Mouse (Mus musculus) C2C12 (cell line): Measurements from ENCODE around the gene Spata5. TPM values are rescaled to one million over a fixed set of nuclear protein-coding genes. Genes with fewer than 3 reads are reported as not detected.
"Not testable (repeated sequence)": the region's sequence is repeated elsewhere in the genome, so short reads cannot be mapped to it uniquely, and the experiment has no call there.

Experiments used
- H3K27me3 ChIP-seq: one replicate; pipeline ENCODE4 v1.6.1; 2011; ENCODE audit not compliant: control insufficient read depth, insufficient read depth, insufficient read length
- H3K36me3 ChIP-seq: one replicate; pipeline ENCODE4 v1.6.1; 2011; ENCODE audit not compliant: control insufficient read depth, insufficient read depth
- H3K4me3 ChIP-seq: one replicate; pipeline ENCODE4 v1.5.1; 2011; ENCODE audit warnings: mild to moderate bottlenecking, control low read depth; ENCODE audit not compliant: poor library complexity, insufficient read depth, severe bottlenecking
- H3K79me2 ChIP-seq: one replicate; pipeline ENCODE4 v1.6.1; 2011; ENCODE audit not compliant: control insufficient read depth, insufficient read depth
- H3K79me3 ChIP-seq: one replicate; pipeline ENCODE4 v1.6.1; 2011; ENCODE audit warnings: low read depth, control low read depth
- H3ac ChIP-seq: one replicate; pipeline ENCODE3; 2011; ENCODE audit warnings: low read depth; ENCODE audit not compliant: control insufficient read depth, insufficient read length
- CEBPB ChIP-seq: IDR thresholded peaks from one replicate; pipeline ENCODE4 v1.6.1; 2011; ENCODE audit warnings: low read depth, mild to moderate bottlenecking, control low read depth, moderate library complexity
- CTCF ChIP-seq: IDR thresholded peaks from one replicate; pipeline ENCODE4 v1.5.1; 2011; ENCODE audit not compliant: control insufficient read depth, insufficient read depth, insufficient read length
- FOSL1 ChIP-seq: IDR thresholded peaks from one replicate; pipeline ENCODE4 v1.8.0; 2011; ENCODE audit warnings: mild to moderate bottlenecking, low read length; ENCODE audit not compliant: poor library complexity, insufficient read depth, severe bottlenecking
- MAX ChIP-seq: IDR thresholded peaks from one replicate; pipeline ENCODE4 v1.6.1; 2011; ENCODE audit warnings: mild to moderate bottlenecking, control low read depth
- MYOD1 ChIP-seq: IDR thresholded peaks from one replicate; pipeline ENCODE4 v1.6.1; 2011; ENCODE audit warnings: low read depth; ENCODE audit not compliant: control insufficient read depth, insufficient read length
- MYOG ChIP-seq: IDR thresholded peaks from one replicate; pipeline ENCODE4 v1.6.1; 2011; ENCODE audit not compliant: control insufficient read depth, insufficient read length; ENCODE audit errors: extremely low read depth
- USF1 ChIP-seq: IDR thresholded peaks from one replicate; pipeline ENCODE4 v1.6.1; 2011; ENCODE audit warnings: low read depth, mild to moderate bottlenecking, control low read depth, moderate library complexity
- polyA plus RNA-seq: library from polyadenylated mRNA; unstranded; fragments of >200 nt; fragmentation: generic; extraction: Trizol; gene quantifications from one replicate; pipeline ENCODE4 v1.2.1, GENCODE M21; 2012; ENCODE audit warnings: missing spikeins

Spata5 gene
- polyA plus RNA-seq, 1 experiment, result 19.6 TPM

- TF ChIP-seq FOSL1, result no peak
- no peak for TF ChIP-seq MYOG
- TF ChIP-seq CEBPB, result no peak
- no peak for TF ChIP-seq USF1
- no peak for TF ChIP-seq CTCF
- no peak for TF ChIP-seq MYOD1
- no peak for TF ChIP-seq MAX
- Histone ChIP-seq H3K27me3 (no peaks in the 10 kb centered on the region), H3K79me2 (no peaks in the 10 kb centered on the region), H3K36me3 (no peaks in the 10 kb centered on the region), H3ac (no peak overlapping the region), H3K79me3 (peaks cover 2% of the 10 kb centered on the region), H3K4me3 (no peak overlapping the region)
Measured at GRCm38 (mm10) chr3:37518611-37519010, 98.9 kb downstream of the Spata5 start.

- Histone ChIP-seq H3ac (no peak overlapping the region), H3K27me3 (no peaks in the 10 kb centered on the region), H3K79me3 (peaks cover 2% of the 10 kb centered on the region), H3K79me2 (no peaks in the 10 kb centered on the region), H3K4me3 (no peak overlapping the region), H3K36me3 (no peaks in the 10 kb centered on the region)
- TF ChIP-seq FOSL1, result no peak
- TF ChIP-seq MYOD1, result no peak
- TF ChIP-seq MAX, result no peak
- TF ChIP-seq USF1, result no peak
Measured at GRCm38 (mm10) chr3:37520334-37521023, 100.8 kb downstream of the Spata5 start.

GRCm38 (mm10) chr3:37532079-37532478 lies 112.4 kb downstream of the Spata5 start:
- H3K4me3 ChIP-seq, result no peak overlapping the region
- peaks cover 6% of the 10 kb centered on the region for H3K79me2 ChIP-seq
- H3K27me3 ChIP-seq, result no peaks in the 10 kb centered on the region
- no peak overlapping the region for H3ac ChIP-seq
- peaks cover 2% of the 10 kb centered on the region for H3K79me3 ChIP-seq
- no peak for TF ChIP-seq CTCF
- TF ChIP-seq MYOD1, result no peak
- TF ChIP-seq USF1, result no peak
- TF ChIP-seq MAX, result no peak
- no peak for TF ChIP-seq FOSL1
- no peak for TF ChIP-seq CEBPB
- TF ChIP-seq MYOG, result no peak
- peaks cover 20% of the 10 kb centered on the region for H3K36me3 ChIP-seq

GRCm38 (mm10) chr3:37540701-37541100 lies 121.0 kb downstream of the Spata5 start:
- not testable (repeated sequence) for H3ac ChIP-seq, H3K27me3 ChIP-seq, H3K4me3 ChIP-seq

GRCm38 (mm10) chr3:37546351-37546750 lies 126.7 kb downstream of the Spata5 start:
- Histone ChIP-seq H3K79me2 (no peaks in the 10 kb centered on the region), H3K36me3 (no peaks in the 10 kb centered on the region), H3K27me3 (no peaks in the 10 kb centered on the region), H3K4me3 (no peak overlapping the region), H3ac (no peak overlapping the region), H3K79me3 (peaks cover 6% of the 10 kb centered on the region)
- no peak for TF ChIP-seq MAX
- no peak for TF ChIP-seq CEBPB
- no peak for TF ChIP-seq MYOG
- TF ChIP-seq FOSL1, result no peak
- TF ChIP-seq USF1, result no peak
- TF ChIP-seq CTCF, result no peak
- no peak for TF ChIP-seq MYOD1

More at GRCm38 (mm10) chr3:37540701-37541100, 121.0 kb downstream of the Spata5 start:
- not testable (repeated sequence) for H3K79me2 ChIP-seq, H3K79me3 ChIP-seq, H3K36me3 ChIP-seq

- Histone ChIP-seq H3K36me3 (peaks cover 7% of the 10 kb centered on the region), H3K79me2 (no peaks in the 10 kb centered on the region), H3K4me3 (no peak overlapping the region), H3K27me3 (no peaks in the 10 kb centered on the region), H3K79me3 (peaks cover 3% of the 10 kb centered on the region), H3ac (no peak overlapping the region)
- TF ChIP-seq MYOD1 (no peak), MYOG (no peak), MAX (no peak), CEBPB (no peak)
Measured at GRCm38 (mm10) chr3:37550190-37550589, 130.5 kb downstream of the Spata5 start.
